Mouse (Mus musculus) retina, postnatal 1 day (tissue): ENCODE results near the gene Wfdc11.
"Not testable (repeated sequence)": the region's sequence is repeated elsewhere in the genome, so short reads cannot be mapped to it uniquely, and the experiment has no call there.

Experiments
- DNase-seq: peaks from one replicate; pipeline ENCODE4 v3.0.0-alpha.2; 2012

Gene Wfdc11

GRCm38 (mm10) chr2:164673987-164674386 lies at the start of gene Wfdc11:
TSS of gene Wfdc11 (minus strand) at chr2:164674087.
- DNase-seq = no peak

- no peak for DNase-seq
Measured at GRCm38 (mm10) chr2:164723276-164723675, 49.4 kb upstream of the Wfdc11 start.

- DNase-seq = not testable (repeated sequence)
Measured at GRCm38 (mm10) chr2:164716194-164716786, 42.4 kb upstream of the Wfdc11 start.

- no peak for DNase-seq
Measured at GRCm38 (mm10) chr2:164715005-164715404, 41.1 kb upstream of the Wfdc11 start, which contains the start of gene Spint5. TSS of gene Spint5 (plus strand) at chr2:164715305.

- DNase-seq = no peak
Measured at GRCm38 (mm10) chr2:164705991-164706390, 32.1 kb upstream of the Wfdc11 start.

GRCm38 (mm10) chr2:164705328-164705727 lies 31.4 kb upstream of the Wfdc11 start:
- DNase-seq = no peak

- no peak for DNase-seq
Measured at GRCm38 (mm10) chr2:164704235-164704634, 30.3 kb upstream of the Wfdc11 start.

- DNase-seq = no peak
Measured at GRCm38 (mm10) chr2:164701761-164702160, 27.9 kb upstream of the Wfdc11 start.

GRCm38 (mm10) chr2:164700959-164701358 lies 27.1 kb upstream of the Wfdc11 start:
- DNase-seq = no peak

- DNase-seq = no peak
Measured at GRCm38 (mm10) chr2:164698201-164698600, 24.3 kb upstream of the Wfdc11 start, which contains the start of gene Spint4. TSS of gene Spint4 (plus strand) at chr2:164698501.

GRCm38 (mm10) chr2:164684807-164685206 lies 10.9 kb upstream of the Wfdc11 start, which contains the start of gene Wfdc13:
TSS of gene Wfdc13 (plus strand) at chr2:164685107.
- no peak for DNase-seq

- no peak for DNase-seq
Measured at GRCm38 (mm10) chr2:164679906-164680305, 6.0 kb upstream of the Wfdc11 start.

- DNase-seq = peak; percentile 93
Measured at GRCm38 (mm10) chr2:164678848-164679625, 5.2 kb upstream of the Wfdc11 start.

GRCm38 (mm10) chr2:164676916-164677685 lies 3.2 kb upstream of the Wfdc11 start:
- no peak for DNase-seq

- DNase-seq = no peak
Measured at GRCm38 (mm10) chr2:164676103-164676502, 2.2 kb upstream of the Wfdc11 start.

- no peak for DNase-seq
Measured at GRCm38 (mm10) chr2:164670938-164671337, 2.9 kb downstream of the Wfdc11 start.

GRCm38 (mm10) chr2:164670261-164670660 lies 3.6 kb downstream of the Wfdc11 start:
- DNase-seq = no peak

GRCm38 (mm10) chr2:164664851-164665250 lies 9.0 kb downstream of the Wfdc11 start:
- no peak for DNase-seq

- no peak for DNase-seq
Measured at GRCm38 (mm10) chr2:164656483-164656882, 17.4 kb downstream of the Wfdc11 start, which contains the start of gene Wfdc9. TSS of gene Wfdc9 (minus strand) at chr2:164656583.

GRCm38 (mm10) chr2:164655858-164656257 lies 18.0 kb downstream of the Wfdc11 start, which contains the start of gene Wfdc10:
TSS of gene Wfdc10 (plus strand) at chr2:164656046.
- DNase-seq = peak; percentile 65

GRCm38 (mm10) chr2:164641881-164642673 lies 31.8 kb downstream of the Wfdc11 start:
- DNase-seq = peak; percentile 12

GRCm38 (mm10) chr2:164641129-164641528 lies 32.8 kb downstream of the Wfdc11 start:
- DNase-seq = no peak
